Mouse (Mus musculus): Measurements from ENCODE around the gene Acp5.

DNA sequence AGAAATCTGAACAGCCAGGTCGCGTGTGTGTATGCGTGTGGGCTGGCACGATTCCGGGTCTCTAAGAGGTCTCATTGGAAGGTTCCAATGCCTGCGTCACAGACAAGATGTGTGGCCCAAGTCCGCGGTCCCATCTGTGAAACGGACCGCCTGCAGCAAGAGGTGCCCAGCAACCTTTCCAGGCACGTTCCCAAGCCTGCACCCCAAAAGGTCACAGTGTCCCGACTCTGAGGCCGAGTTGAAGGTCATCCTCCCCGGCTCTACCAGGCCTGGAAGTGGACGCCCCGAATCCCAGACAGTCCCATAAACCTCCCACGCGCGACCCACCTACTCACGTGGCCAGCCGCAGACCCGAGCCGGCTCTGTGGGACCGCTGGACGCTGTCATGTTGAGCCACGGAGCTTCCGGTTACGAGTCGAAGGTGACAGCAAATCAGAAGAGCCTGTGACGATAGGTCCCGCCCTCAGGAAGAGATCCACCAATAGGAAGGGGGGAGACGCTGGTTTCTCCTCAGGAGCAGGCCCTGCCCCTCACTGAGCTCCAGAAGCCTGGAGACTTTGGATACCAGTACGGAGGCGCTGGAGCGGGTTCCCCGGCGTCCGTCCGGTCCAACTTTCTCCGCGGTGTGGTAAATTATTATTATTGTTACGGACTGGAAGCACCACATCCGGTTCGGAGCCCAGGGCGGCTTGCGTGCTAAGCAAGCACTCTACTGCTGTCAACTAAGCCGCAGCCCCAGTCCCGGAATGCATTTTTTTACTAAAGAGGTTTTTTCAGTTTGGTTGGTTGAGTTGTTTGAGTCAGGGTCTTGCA, 50.3 kb downstream of the Acp5 start, which contains the start of gene Ecsit:
- no peak; the same call in 1 of the 2 replicates for TF ChIP-seq ZMIZ1 (IDR thresholded peaks at IDR 0.05; ENCODE audit: low read depth, low read length)
- TF ChIP-seq POLR2A (IDR thresholded peaks at IDR 0.05; ENCODE audit: low read depth, low read length): peak; percentile 84
- TF ChIP-seq CTCF (conservative IDR thresholded peaks at IDR 0.05 in 1 of 2, IDR thresholded peaks at IDR 0.05 in 1 of 2; ENCODE audit: low read depth in 2 of 2, low read length in 2 of 2): no peak
- 0 out of 2 replicates have a peak, but pooled peaks have one; percentile 9 for TF ChIP-seq NRF1 (IDR thresholded peaks at IDR 0.05; ENCODE audit: low read depth, low read length)
- 0 out of 2 replicates have a peak, but pooled peaks have one; percentile 37 for TF ChIP-seq TBP (conservative IDR thresholded peaks at IDR 0.05; ENCODE audit: low read depth, low read length)
- TF ChIP-seq EP300 (IDR thresholded peaks at IDR 0.05; ENCODE audit: low read length): no peak
- no peak for TF ChIP-seq SMC3 (IDR thresholded peaks at IDR 0.05; ENCODE audit: low read depth, low read length)
- no peak for TF ChIP-seq TCF12 (IDR thresholded peaks at IDR 0.05; ENCODE audit: low read depth, low read length)
- peak; percentile 92 for TF ChIP-seq SIN3A (IDR thresholded peaks at IDR 0.05; ENCODE audit: low read length)
- TF ChIP-seq E2F4 (IDR thresholded peaks at IDR 0.05; ENCODE audit: insufficient replicate concordance, low read depth, low read length): no peak
- no peak for TF ChIP-seq CHD1 (IDR thresholded peaks at IDR 0.05; ENCODE audit: low read depth, low read length)

Measured in CH12.LX (cell line).